Mouse (Mus musculus) myocyte (in vitro differentiated cells): ENCODE measurements around the gene Prss54. TPM values are rescaled to one million over a fixed set of nuclear protein-coding genes. Genes with fewer than 3 reads are reported as not detected.

Source experiments
- H3K27me3 ChIP-seq: one replicate; pipeline ENCODE4 v1.6.1; 2011; ENCODE audit not compliant: control insufficient read depth, insufficient read depth, insufficient read length
- H3K36me3 ChIP-seq: one replicate; pipeline ENCODE4 v1.6.1; 2011; ENCODE audit not compliant: control insufficient read depth, insufficient read depth
- H3K4me2 ChIP-seq: one replicate; pipeline ENCODE4 v1.6.1; 2011; ENCODE audit warnings: low read depth, control low read depth
- H3K4me3 ChIP-seq: one replicate; pipeline ENCODE4 v1.5.1; 2011; ENCODE audit warnings: mild to moderate bottlenecking, control low read depth, moderate library complexity
- H3K79me2 ChIP-seq: one replicate; pipeline ENCODE4 v1.6.1; 2011; ENCODE audit not compliant: control insufficient read depth, insufficient read depth
- H3ac ChIP-seq: one replicate; pipeline ENCODE4 v1.6.1; 2011; ENCODE audit not compliant: control insufficient read depth, insufficient read length
- CEBPB ChIP-seq: IDR thresholded peaks from 2 replicates; pipeline ENCODE4 v1.6.1; 2011; ENCODE audit warnings: mild to moderate bottlenecking, moderate library complexity; ENCODE audit not compliant: poor library complexity, insufficient read depth, severe bottlenecking
- E2F4 ChIP-seq: IDR thresholded peaks from one replicate; pipeline ENCODE4 v1.6.1; 2011; ENCODE audit warnings: mild to moderate bottlenecking, control low read depth, moderate library complexity; ENCODE audit not compliant: insufficient read depth
- MAX ChIP-seq: IDR thresholded peaks from one replicate; pipeline ENCODE4 v1.6.1; 2011; ENCODE audit warnings: low read depth, mild to moderate bottlenecking, control low read depth
- MYOD1 ChIP-seq, 3 experiments: IDR thresholded peaks; one replicate each; pipeline ENCODE4 v1.6.1; 2011; ENCODE audit warnings: control low read depth in 2 of 3, low read depth in 2 of 3, mild to moderate bottlenecking in 2 of 3, moderate library complexity in 1 of 3; ENCODE audit not compliant: insufficient read length in 2 of 3, control insufficient read depth in 1 of 3
- MYOG ChIP-seq, 3 experiments: IDR thresholded peaks; one replicate each; pipeline ENCODE4 v1.6.1; 2011; ENCODE audit warnings: control low read depth in 2 of 3, low read depth in 2 of 3, mild to moderate bottlenecking in 2 of 3; ENCODE audit not compliant: insufficient read length in 2 of 3, control insufficient read depth in 1 of 3, insufficient read depth in 1 of 3
- POLR2A ChIP-seq: IDR thresholded peaks from one replicate; pipeline ENCODE4 v1.6.1; 2011; ENCODE audit warnings: low read depth, mild to moderate bottlenecking, control low read depth, moderate library complexity; ENCODE audit not compliant: insufficient read length
- POLR2AphosphoS2 ChIP-seq: IDR thresholded peaks from one replicate; pipeline ENCODE4 v1.6.1; 2011; ENCODE audit warnings: low read depth, control low read depth; ENCODE audit not compliant: insufficient read length
- REST ChIP-seq: IDR thresholded peaks from one replicate; pipeline ENCODE4 v1.6.1; 2011; ENCODE audit warnings: mild to moderate bottlenecking, control low read depth, moderate library complexity; ENCODE audit not compliant: insufficient read depth, insufficient read length
- SRF ChIP-seq: IDR thresholded peaks from one replicate; pipeline ENCODE4 v1.6.1; 2011; ENCODE audit warnings: low read depth; ENCODE audit not compliant: control insufficient read depth, insufficient read length
- TCF12 ChIP-seq: IDR thresholded peaks from one replicate; pipeline ENCODE4 v1.6.1; 2011; ENCODE audit warnings: mild to moderate bottlenecking, control low read depth; ENCODE audit not compliant: poor library complexity, insufficient read depth, severe bottlenecking
- TCF3 ChIP-seq: IDR thresholded peaks from one replicate; pipeline ENCODE4 v1.6.1; 2011; ENCODE audit warnings: low read depth, control low read depth; ENCODE audit not compliant: insufficient read length
- USF1 ChIP-seq: IDR thresholded peaks from one replicate; pipeline ENCODE4 v1.6.1; 2011; ENCODE audit warnings: low read depth, mild to moderate bottlenecking, control low read depth, moderate library complexity
- polyA plus RNA-seq: library from polyadenylated mRNA; unstranded; fragments of >200 nt; fragmentation: generic; extraction: Trizol; gene quantifications from one replicate; pipeline ENCODE4 v1.2.1, GENCODE M21; 2012; ENCODE audit warnings: missing spikeins

Gene Prss54
- polyA plus RNA-seq, 1 experiment = not detected

- Histone ChIP-seq H3ac (no peak overlapping the region), H3K4me3 (no peak overlapping the region), H3K79me2 (no peaks in the 10 kb centered on the region), H3K36me3 (no peaks in the 10 kb centered on the region), H3K27me3 (peaks cover 46% of the 10 kb centered on the region), H3K4me2 (no peak overlapping the region)
- TF ChIP-seq CEBPB (no peak), POLR2A (no peak)
These were observed 26.0 kb downstream of the Prss54 start for GRCm38 (mm10) chr8:95549871-95550829.

- Histone ChIP-seq H3K27me3 (peaks cover 52% of the 10 kb centered on the region), H3K79me2 (no peaks in the 10 kb centered on the region), H3K4me3 (no peak overlapping the region), H3K36me3 (no peaks in the 10 kb centered on the region), H3K4me2 (no peak overlapping the region), H3ac (no peak overlapping the region)
- TF ChIP-seq E2F4 = no peak
- TF ChIP-seq USF1 = no peak
- no peak for TF ChIP-seq TCF12
- TF ChIP-seq TCF3 = no peak
- no peak for TF ChIP-seq MYOG (IDR thresholded peaks at IDR 0.05; ENCODE audit: control insufficient read depth in 1 of 3, insufficient read depth in 1 of 3, insufficient read length in 2 of 3, low read depth in 2 of 3)
- no peak for TF ChIP-seq MYOD1 (IDR thresholded peaks at IDR 0.05; ENCODE audit: control insufficient read depth in 1 of 3, insufficient read length in 2 of 3, low read depth in 2 of 3)
- TF ChIP-seq POLR2A = no peak
- no peak for TF ChIP-seq POLR2AphosphoS2
- no peak for TF ChIP-seq SRF
- no peak for TF ChIP-seq MAX
- no peak for TF ChIP-seq REST
- no peak for TF ChIP-seq CEBPB
These were observed 28.2 kb downstream of the Prss54 start for GRCm38 (mm10) chr8:95547931-95548330.

- no peak overlapping the region for H3K4me2 ChIP-seq
- H3K27me3 ChIP-seq = peaks cover 50% of the 10 kb centered on the region
- H3ac ChIP-seq = no peak overlapping the region
- TF ChIP-seq REST (no peak), USF1 (no peak), TCF12 (no peak), MYOG (IDR thresholded peaks at IDR 0.05; ENCODE audit: control insufficient read depth in 1 of 3, insufficient read depth in 1 of 3, insufficient read length in 2 of 3, low read depth in 2 of 3) (no peak), MAX (no peak), SRF (no peak), POLR2A (no peak), MYOD1 (IDR thresholded peaks at IDR 0.05; ENCODE audit: control insufficient read depth in 1 of 3, insufficient read length in 2 of 3, low read depth in 2 of 3) (no peak), POLR2AphosphoS2 (no peak), TCF3 (no peak), E2F4 (no peak), CEBPB (no peak)
- no peaks in the 10 kb centered on the region for H3K36me3 ChIP-seq
- no peaks in the 10 kb centered on the region for H3K79me2 ChIP-seq
- no peak overlapping the region for H3K4me3 ChIP-seq
These were observed 29.2 kb downstream of the Prss54 start for GRCm38 (mm10) chr8:95546986-95547385.

- no peaks in the 10 kb centered on the region for H3K36me3 ChIP-seq
- no peak for TF ChIP-seq TCF12
- TF ChIP-seq POLR2A = no peak
- no peak for TF ChIP-seq MYOG (IDR thresholded peaks at IDR 0.05; ENCODE audit: control insufficient read depth in 1 of 3, insufficient read depth in 1 of 3, insufficient read length in 2 of 3, low read depth in 2 of 3)
- TF ChIP-seq MAX = no peak
- TF ChIP-seq CEBPB = no peak
- TF ChIP-seq USF1 = no peak
- no peak for TF ChIP-seq REST
- no peak for TF ChIP-seq TCF3
- TF ChIP-seq SRF = no peak
- no peak for TF ChIP-seq POLR2AphosphoS2
- no peak for TF ChIP-seq E2F4
- no peak for TF ChIP-seq MYOD1 (IDR thresholded peaks at IDR 0.05; ENCODE audit: control insufficient read depth in 1 of 3, insufficient read length in 2 of 3, low read depth in 2 of 3)
- H3K79me2 ChIP-seq = no peaks in the 10 kb centered on the region
- H3K4me3 ChIP-seq = no peak overlapping the region
- H3K27me3 ChIP-seq = peaks cover 43% of the 10 kb centered on the region
- H3K4me2 ChIP-seq = no peak overlapping the region
- no peak overlapping the region for H3ac ChIP-seq
These were observed 30.3 kb downstream of the Prss54 start for GRCm38 (mm10) chr8:95545815-95546214.

GRCm38 (mm10) chr8:95543065-95543464 lies 33.1 kb downstream of the Prss54 start:
- Histone ChIP-seq H3K27me3 (peaks cover 35% of the 10 kb centered on the region), H3K36me3 (no peaks in the 10 kb centered on the region), H3ac (no peak overlapping the region), H3K4me2 (no peak overlapping the region), H3K79me2 (no peaks in the 10 kb centered on the region), H3K4me3 (no peak overlapping the region)
- TF ChIP-seq REST (no peak), MYOD1 (IDR thresholded peaks at IDR 0.05; ENCODE audit: control insufficient read depth in 1 of 3, insufficient read length in 2 of 3, low read depth in 2 of 3) (no peak), USF1 (no peak), TCF12 (no peak), POLR2A (no peak), E2F4 (no peak), TCF3 (no peak), MAX (no peak), CEBPB (no peak), SRF (no peak)
